ENCODE assay signal across 8 mouse cellular contexts in the genomic region with DNA sequence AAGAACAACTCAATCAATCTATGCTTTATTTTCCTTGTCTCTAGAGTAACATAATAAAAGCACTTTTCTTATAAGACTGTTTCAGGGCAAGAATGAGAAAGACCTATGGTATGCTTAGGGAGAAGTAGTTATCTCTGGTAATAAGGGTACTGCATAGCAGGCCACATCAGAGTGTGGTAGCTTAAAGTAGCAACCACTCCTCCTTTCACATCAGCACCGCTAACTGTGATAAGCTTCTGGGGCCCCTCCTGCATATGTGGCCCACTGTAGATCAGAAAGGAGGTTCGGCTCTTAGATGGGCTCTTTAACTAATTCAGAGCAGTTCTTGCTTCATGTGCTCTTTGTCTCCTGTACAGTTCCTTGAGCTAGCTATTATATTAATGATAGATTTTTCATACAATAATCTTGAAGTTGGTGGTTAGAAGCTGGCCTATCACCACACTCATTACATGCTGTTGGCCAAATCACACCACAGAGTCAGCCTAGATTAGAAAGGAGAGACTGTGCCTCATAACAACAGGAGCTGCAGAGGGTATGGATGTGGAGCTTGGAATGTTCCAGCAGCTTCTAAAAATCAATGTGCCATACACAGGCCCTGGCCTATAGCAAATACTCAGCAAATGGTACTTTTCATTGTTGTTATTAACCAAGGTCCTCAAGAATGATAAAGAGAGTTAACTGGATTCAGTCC.
DNase-seq lines count a peak whose midpoint lies in the region; ATAC-seq and TF ChIP-seq lines count a peak whose summit lies in the region.
"Not testable (repeated sequence)": the region's sequence is repeated elsewhere in the genome, so short reads cannot be mapped to it uniquely, and the experiment has no call there.

No protein-coding gene starts in this region.

- 52% methylated on average over 2 of the region's 2 CpGs for WGBS in liver, embryonic 11.5 days
- WGBS in liver, embryonic 12.5 days (ENCODE audit: insufficient replicate concordance): 20% methylated on average over 2 of the region's 2 CpGs
- WGBS in liver, embryonic 13.5 days (ENCODE audit: insufficient replicate concordance): 27% methylated on average over 2 of the region's 2 CpGs
- 33% methylated on average over 2 of the region's 2 CpGs for WGBS in liver, embryonic 14.5 days (ENCODE audit: insufficient replicate concordance)
- WGBS in liver, embryonic 15.5 days (ENCODE audit: insufficient replicate concordance): 26% methylated on average over 2 of the region's 2 CpGs
- 36% methylated on average over 2 of the region's 2 CpGs for WGBS in liver, embryonic 16.5 days (ENCODE audit: insufficient replicate concordance)
- WGBS in stomach, embryonic 15.5 days: 78% methylated on average over 2 of the region's 2 CpGs

- H3K4me2 ChIP-seq in liver, embryonic 11.5 days; liver, embryonic 15.5 days; liver, embryonic 16.5 days (ENCODE audit: low read depth, low read length); stomach, embryonic 15.5 days: not testable (repeated sequence)
- H3K4me2 ChIP-seq in liver, embryonic 12.5 days: 0 out of 2 replicates have a peak overlapping the region, but pooled peaks have one; percentile 3
- 0 out of 2 replicates have a peak overlapping the region, but pooled peaks have one; percentile 14 for H3K4me2 ChIP-seq in liver, embryonic 13.5 days
- peak overlapping the region; percentile 20 for H3K4me2 ChIP-seq in liver, embryonic 14.5 days (ENCODE audit: low read depth)

- H3K27me3 ChIP-seq in liver, embryonic 11.5 days (replicated peaks; ENCODE audit: control insufficient read depth, insufficient read depth, low read length); liver, embryonic 12.5 days (replicated peaks); liver, embryonic 13.5 days; liver, embryonic 14.5 days (ENCODE audit: control insufficient read depth, insufficient read depth, low read length); liver, embryonic 15.5 days; liver, embryonic 16.5 days (ENCODE audit: control insufficient read depth, insufficient read depth, low read depth, low read length); stomach, embryonic 15.5 days (replicated peaks): not testable (repeated sequence)

- H3K9ac ChIP-seq in liver, embryonic 11.5 days (ENCODE audit: low read depth, low read length); liver, embryonic 12.5 days; liver, embryonic 13.5 days; liver, embryonic 14.5 days (replicated peaks); liver, embryonic 15.5 days; liver, embryonic 16.5 days (ENCODE audit: low read depth, low read length); stomach, embryonic 15.5 days: not testable (repeated sequence)

- TF ChIP-seq EP300 in liver, embryonic 14.5 days (IDR thresholded peaks at IDR 0.05; ENCODE audit: low read depth): not testable (repeated sequence)

- TF ChIP-seq CTCF in liver, embryonic 14.5 days (IDR thresholded peaks at IDR 0.05; ENCODE audit: low read depth): not testable (repeated sequence)

- H3K4me1 ChIP-seq in liver, embryonic 11.5 days (replicated peaks; ENCODE audit: control insufficient read depth, insufficient read depth, low read length); stomach, embryonic 15.5 days: not testable (repeated sequence)
- peaks cover 27% of the 10 kb centered on the region for H3K4me1 ChIP-seq in liver, embryonic 12.5 days
- H3K4me1 ChIP-seq in liver, embryonic 13.5 days (replicated peaks): peaks cover 28% of the 10 kb centered on the region
- H3K4me1 ChIP-seq in liver, embryonic 14.5 days (replicated peaks; ENCODE audit: control insufficient read depth in 2 of 2, insufficient read depth in 2 of 2, low read length in 1 of 2): peaks cover 15 to 20% of the 10 kb centered on the region in 2 experiments
- peaks cover 27% of the 10 kb centered on the region for H3K4me1 ChIP-seq in liver, embryonic 15.5 days (replicated peaks)
- H3K4me1 ChIP-seq in liver, embryonic 16.5 days (ENCODE audit: control insufficient read depth, low read depth, low read length): peaks cover 13% of the 10 kb centered on the region

- H3K27ac ChIP-seq in liver, embryonic 11.5 days (ENCODE audit: low read depth, low read length); liver, embryonic 12.5 days; liver, embryonic 13.5 days; liver, embryonic 14.5 days; liver, embryonic 16.5 days (ENCODE audit: low read length); stomach, embryonic 15.5 days: not testable (repeated sequence)
- H3K27ac ChIP-seq in liver, embryonic 15.5 days (replicated peaks): peak overlapping the region; percentile 24; the same call in 1 of the 2 replicates

- peak; percentile 50 for DNase-seq in liver
- DNase-seq in liver, embryonic 11.5 days (ENCODE audit: low spot score): not testable (repeated sequence)
- peak; percentile 13 for DNase-seq in liver, embryonic 13.5 days
- DNase-seq in liver, embryonic 14.5 days (ENCODE audit: low read depth in 3 of 3, low spot score in 3 of 3): peak in 2 of 3 experiments; percentile 13 to 19

- H3K9me3 ChIP-seq in liver, embryonic 11.5 days (ENCODE audit: control insufficient read depth, low read length); liver, embryonic 12.5 days (replicated peaks); liver, embryonic 13.5 days (replicated peaks); liver, embryonic 14.5 days (ENCODE audit: control insufficient read depth, low read length); liver, embryonic 15.5 days (replicated peaks); liver, embryonic 16.5 days (replicated peaks; ENCODE audit: control insufficient read depth, low read length); stomach, embryonic 15.5 days: not testable (repeated sequence)

- peak; percentile 90 for ATAC-seq in liver, embryonic 11.5 days (replicated peaks; ENCODE audit: low FRiP score)
- ATAC-seq in liver, embryonic 12.5 days: peak; percentile 98
- ATAC-seq in liver, embryonic 13.5 days (ENCODE audit: low read depth): peak; percentile 99
- peak; percentile 90 for ATAC-seq in liver, embryonic 14.5 days (ENCODE audit: insufficient read depth)
- ATAC-seq in liver, embryonic 15.5 days (ENCODE audit: insufficient read depth): peak; percentile 93
- peak; percentile 90 for ATAC-seq in liver, embryonic 16.5 days (ENCODE audit: low read depth)
- ATAC-seq in stomach, embryonic 15.5 days (ENCODE audit: insufficient read depth, low FRiP score, low read depth): peak; percentile 53; the same call in 1 of the 2 replicates

- not testable (repeated sequence) for H3K4me3 ChIP-seq in liver, embryonic 11.5 days (ENCODE audit: low read depth, low read length); liver, embryonic 12.5 days; liver, embryonic 13.5 days (replicated peaks); liver, embryonic 14.5 days (ENCODE audit: insufficient read depth in 1 of 2, low read depth in 2 of 2, low read length in 2 of 2); liver, embryonic 15.5 days (replicated peaks); liver, embryonic 16.5 days (ENCODE audit: low read depth, low read length); stomach, embryonic 15.5 days (replicated peaks)

- H3K36me3 ChIP-seq in liver, embryonic 11.5 days (ENCODE audit: control insufficient read depth, insufficient read depth, low read length); liver, embryonic 12.5 days; liver, embryonic 13.5 days; liver, embryonic 14.5 days (replicated peaks; ENCODE audit: control insufficient read depth, insufficient read depth, low read depth); liver, embryonic 15.5 days (replicated peaks); liver, embryonic 16.5 days (ENCODE audit: control insufficient read depth, insufficient read depth); stomach, embryonic 15.5 days: not testable (repeated sequence)
